Mouse (Mus musculus) erythroblast, embryonic 14.5 days (primary cell): ENCODE results near the gene Tnfrsf22.

ENCODE experiments used
- GATA1 ChIP-seq: IDR thresholded peaks from 2 replicates; pipeline ENCODE4 v1.6.1; 2012; ENCODE audit warnings: low read length, inconsistent platforms, mixed read lengths
- TAL1 ChIP-seq: IDR thresholded peaks from 3 replicates; pipeline ENCODE4 v1.6.1; 2012; ENCODE audit warnings: low read length, inconsistent platforms, mixed read lengths

GRCm38 (mm10) chr7:143691909-143692308 is 42.4 kb upstream of the Tnfrsf22 start:
- TF ChIP-seq GATA1: no peak
- no peak for TF ChIP-seq TAL1
